Mouse (Mus musculus) heart, adult 9 months (tissue): ENCODE results near the gene Phf11c.
"Not testable (repeated sequence)": the region's sequence is repeated elsewhere in the genome, so short reads cannot be mapped to it uniquely, and the experiment has no call there.

Source experiments
- DNase-seq, 2 experiments: peaks; one replicate each; pipeline ENCODE4 v3.0.0; 2022; ENCODE audit warnings: low spot score in 2 of 2

Gene Phf11c

GRCm38 (mm10) chr14:59395281-59395680, at the start of gene Phf11c:
TSS of gene Phf11c (minus strand) at chr14:59395381.
- DNase-seq: no peak

- no peak for DNase-seq
Observed at GRCm38 (mm10) chr14:59441472-59441805, 46.3 kb upstream of the Phf11c start.

DNA sequence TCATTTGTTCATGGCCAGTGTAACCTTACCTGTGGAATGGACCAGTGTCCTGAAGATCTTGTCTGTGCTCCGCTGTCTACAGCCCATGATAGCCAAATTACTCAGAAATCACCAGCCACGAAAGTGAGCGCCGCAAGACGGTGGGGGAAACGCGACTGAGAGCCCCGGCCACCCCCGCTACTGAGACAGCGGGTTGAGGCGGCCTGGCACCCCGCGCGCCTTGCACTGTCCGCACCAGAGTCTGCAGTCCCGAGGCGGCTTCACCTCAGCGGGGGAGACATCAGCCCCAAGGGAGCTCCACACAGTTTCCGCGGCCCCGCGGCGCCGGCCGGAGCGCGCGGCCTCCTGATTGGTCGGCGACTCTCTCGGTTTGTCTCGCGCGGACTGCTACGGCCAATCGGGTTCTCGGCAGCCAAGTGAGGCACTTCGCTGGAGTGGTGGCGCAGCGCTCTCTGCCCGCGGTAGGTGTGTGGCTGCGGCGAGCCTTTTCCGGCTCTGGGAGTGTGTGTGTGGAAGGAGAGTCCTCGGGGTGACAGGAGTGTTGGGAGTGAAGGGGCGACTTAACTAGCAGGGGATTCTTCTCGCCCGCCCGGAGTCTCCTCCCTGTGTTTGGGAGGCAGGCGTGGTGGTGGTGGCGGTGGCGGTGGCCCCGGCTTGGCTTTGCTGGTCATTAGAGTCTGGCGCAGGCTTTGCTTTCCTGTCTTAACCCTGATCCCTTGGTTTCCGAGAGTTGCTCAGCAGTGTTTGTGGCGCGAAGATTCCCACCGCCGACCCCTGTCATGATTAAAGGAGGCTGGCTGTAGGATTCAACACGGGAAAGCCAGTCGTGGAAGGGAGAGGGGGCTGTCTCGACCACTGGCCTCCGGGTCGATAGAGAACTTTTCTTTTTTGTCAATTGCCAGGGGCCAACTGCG, 45.6 kb upstream of the Phf11c start, which contains the start of the genes Setdb2 and Cab39l:
TSS of gene Setdb2 (minus strand) at position 327 of the 914 bp plus-strand sequence.
TSS of gene Cab39l (plus strand) at position 415 of the 914 bp plus-strand sequence.
- peak; percentile 96 for DNase-seq

- DNase-seq: peak in 1 of 2 experiments; percentile 17
Observed at GRCm38 (mm10) chr14:59440039-59440438, 44.9 kb upstream of the Phf11c start.

GRCm38 (mm10) chr14:59438505-59438904, 43.3 kb upstream of the Phf11c start:
- peak in 1 of 2 experiments; percentile 9 for DNase-seq

DNA sequence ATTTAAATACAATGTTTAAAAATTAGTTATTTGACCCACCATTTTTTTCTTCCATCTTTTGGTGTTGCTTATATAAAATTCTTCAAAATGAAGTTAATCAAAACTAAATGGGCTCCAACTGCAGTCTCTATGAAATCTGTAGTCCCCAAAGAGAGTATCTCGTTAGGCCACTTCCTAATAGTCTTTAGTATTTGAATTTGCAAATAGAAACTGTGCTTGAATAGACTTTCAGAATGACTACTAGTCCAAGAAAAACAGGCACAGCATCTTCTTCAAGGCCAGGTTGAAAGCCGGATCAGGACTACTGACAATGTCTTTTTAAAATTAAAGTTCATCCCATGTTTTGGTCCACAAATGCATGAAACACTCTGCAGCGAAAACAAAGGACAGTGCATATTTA, 42.2 kb upstream of the Phf11c start:
- no peak for DNase-seq

DNA sequence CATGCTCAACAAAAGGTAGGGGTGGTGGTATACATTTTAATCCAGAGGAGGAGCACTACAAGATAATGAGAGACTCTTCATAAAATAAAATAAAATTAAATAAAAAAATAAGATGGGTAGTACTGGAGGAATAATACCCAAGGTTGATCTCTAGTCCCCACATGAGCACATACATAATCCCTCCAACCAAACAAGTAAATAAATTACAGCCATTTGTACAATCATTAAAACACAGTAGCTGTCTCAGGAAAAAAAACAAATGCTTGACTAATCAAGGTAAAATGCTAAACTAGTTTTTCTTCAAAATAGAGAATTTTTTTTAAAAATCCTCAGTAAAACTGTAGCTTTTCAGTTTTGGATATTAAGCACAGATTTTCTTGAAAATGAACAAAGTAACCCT, 40.0 kb upstream of the Phf11c start:
- DNase-seq: no peak

GRCm38 (mm10) chr14:59433902-59434301, 38.7 kb upstream of the Phf11c start:
- no peak for DNase-seq

- DNase-seq: no peak
Observed at GRCm38 (mm10) chr14:59430556-59430955, 35.4 kb upstream of the Phf11c start.

GRCm38 (mm10) chr14:59422912-59423663, 27.9 kb upstream of the Phf11c start:
- no peak for DNase-seq

DNA sequence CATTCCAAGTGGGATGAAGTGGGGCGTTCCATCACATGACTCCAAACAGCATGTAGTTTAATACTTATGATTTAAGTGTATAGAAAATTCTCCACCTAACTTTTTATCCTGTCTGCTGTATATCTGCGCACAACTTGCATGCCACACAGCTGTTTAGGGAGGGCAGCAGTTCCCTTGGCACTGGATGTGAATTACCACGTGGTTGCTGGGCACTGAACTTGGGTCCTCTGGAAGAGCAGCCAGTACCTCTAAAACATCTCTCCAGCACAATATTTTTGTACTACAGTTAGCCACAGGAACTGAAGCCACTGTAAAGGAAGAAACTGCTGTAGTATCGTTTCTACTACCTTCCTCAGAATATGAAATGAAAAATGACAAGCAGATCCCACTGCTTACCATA, 23.0 kb upstream of the Phf11c start:
- DNase-seq: peak; percentile 6 to 26

DNA sequence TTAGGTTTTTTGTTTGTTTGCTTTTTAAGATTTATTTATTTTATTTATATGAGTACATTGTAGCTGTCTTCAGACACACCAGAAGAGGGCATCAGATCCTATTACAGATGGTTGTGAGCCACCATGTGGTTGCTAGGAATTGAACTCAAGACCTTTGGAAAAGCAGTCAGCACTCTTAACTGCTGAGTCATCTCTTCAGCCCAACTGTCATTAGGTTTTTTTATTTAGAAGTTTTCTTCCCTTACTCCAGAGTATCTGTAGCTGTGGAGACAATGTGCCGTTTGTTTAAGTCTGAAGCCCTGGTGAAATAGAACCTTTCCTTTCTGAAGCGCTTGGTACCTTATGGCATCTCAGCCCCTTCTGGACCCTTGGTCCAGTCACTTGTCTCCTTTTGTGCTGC, 19.8 kb upstream of the Phf11c start:
- not testable (repeated sequence) for DNase-seq

DNA sequence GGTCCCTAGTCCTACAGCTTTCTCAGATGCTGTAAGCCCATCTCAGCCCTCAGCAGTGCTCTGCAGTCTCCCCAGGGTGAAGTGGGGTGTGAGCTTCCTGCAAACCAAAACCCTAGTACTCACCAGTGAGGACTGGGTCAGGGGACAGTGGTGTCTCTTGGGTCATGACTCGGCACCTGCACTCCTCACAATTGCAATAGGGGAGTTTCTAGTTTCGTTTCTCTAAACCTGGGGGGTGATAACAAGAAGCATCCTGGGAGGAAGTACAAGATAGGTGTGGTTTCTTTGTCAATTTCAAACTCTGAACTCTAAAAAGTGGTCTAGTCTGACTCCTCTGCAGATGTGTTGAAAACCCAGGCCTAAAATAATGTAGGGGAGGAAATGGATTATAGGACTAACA, 1.8 kb upstream of the Phf11c start:
- peak; percentile 2 to 26 for DNase-seq

DNA sequence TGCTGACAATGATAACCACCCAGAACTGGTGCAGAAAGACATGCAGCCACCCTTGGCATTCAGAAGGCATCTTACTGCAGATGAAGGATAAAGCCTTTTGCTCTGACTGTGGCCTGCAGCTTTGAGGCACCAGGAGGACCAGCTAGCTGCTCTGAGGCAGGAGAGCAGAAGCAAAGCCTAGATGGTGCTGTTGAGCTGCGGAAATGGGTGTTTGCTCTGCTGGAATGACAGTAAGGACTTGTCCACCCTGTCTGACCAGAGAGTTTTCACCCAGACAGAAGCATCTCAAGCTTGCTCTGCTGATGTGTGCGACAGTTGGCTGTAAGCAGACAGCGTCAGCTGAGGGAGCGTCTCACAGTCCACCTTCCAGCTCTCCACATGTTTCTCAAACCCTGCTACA, 5.0 kb downstream of the Phf11c start:
- DNase-seq: peak; percentile 3 to 14

DNA sequence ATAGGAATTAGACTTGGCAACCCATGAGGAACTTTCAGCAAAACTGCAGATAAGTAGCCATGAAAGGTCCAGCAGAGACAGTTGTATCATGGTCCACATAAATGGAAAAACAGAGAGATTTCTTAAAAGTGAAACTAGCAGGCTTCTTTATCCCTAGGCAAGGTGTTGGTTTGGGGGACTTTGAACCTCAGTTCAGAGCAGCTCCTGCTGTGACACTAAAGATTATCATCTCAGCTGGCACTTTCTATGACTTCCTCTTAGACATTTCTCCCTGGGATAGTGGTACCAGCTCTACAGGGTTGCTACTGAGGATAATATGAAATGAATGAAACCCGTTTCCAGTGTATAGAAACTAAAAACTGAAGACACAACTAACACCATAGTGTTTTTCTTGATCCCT, 5.6 kb downstream of the Phf11c start:
- no peak for DNase-seq

DNA sequence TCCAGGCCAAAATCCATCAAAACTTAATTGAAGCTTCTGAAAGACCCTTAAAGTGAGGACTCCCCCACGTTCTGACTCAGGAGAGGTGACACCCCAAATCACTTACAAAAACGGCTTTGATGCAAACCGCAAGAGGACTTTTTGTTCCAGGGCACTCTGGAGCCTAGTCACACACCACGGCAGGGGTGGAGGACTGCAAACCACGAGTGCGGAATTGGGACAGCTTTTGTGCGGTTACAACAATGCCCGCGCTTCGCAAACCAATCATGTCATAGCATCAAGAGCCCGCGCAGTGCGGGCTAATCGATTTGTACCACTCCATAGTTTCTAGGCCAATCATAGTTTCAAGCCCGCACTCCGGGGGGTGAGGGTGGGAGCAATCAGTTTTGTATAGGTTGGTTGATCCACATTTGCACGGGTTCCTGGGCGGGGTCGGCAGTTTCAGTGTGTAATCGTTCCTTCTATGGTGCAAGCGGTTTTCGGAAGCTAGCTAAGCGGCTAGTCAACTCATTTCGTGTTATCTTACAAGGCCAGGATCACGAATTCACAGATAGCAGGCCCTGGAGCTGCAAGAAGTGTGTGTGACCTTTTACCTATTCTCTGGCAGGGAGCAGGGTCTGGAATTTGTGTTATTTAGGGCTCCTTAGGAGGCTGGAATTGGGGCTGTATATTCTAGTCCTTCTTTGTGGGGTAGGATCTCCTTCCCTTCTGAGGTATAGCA, 24.7 kb downstream of the Phf11c start:
- DNase-seq: no peak

DNA sequence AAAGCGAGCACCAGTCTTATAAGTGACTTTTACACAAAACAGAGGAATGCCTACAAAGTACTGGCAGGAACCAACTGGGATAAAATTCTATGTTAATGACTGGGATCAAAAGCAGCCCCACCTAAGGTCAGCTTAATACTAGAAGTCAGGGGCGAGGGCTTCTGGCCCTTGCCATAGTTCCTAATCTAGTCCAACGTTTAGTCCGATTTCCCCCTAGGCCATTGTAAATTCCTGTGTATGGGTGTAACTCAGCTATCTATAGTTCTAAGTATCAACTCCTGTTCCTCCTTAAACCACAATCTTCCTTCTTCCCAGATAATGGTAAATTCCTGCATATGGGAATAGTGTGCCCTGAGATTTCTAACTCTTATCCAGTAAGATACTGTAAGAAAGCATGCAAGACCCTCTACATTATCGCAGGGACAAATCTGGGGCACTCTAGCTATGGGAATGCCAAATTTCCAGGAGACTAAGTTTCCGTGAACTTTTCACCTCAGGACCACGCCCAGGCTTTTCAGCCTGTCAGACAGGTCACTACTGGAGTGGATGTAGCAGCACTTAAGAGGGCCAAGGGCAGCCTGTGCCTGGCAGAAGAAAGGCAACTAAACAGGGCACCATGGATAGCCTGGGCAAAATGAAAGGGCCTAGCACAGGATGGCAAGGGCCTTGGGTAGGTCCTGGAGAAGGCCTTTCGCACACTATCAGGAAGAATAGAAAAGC, 28.6 kb downstream of the Phf11c start:
- no peak for DNase-seq

DNA sequence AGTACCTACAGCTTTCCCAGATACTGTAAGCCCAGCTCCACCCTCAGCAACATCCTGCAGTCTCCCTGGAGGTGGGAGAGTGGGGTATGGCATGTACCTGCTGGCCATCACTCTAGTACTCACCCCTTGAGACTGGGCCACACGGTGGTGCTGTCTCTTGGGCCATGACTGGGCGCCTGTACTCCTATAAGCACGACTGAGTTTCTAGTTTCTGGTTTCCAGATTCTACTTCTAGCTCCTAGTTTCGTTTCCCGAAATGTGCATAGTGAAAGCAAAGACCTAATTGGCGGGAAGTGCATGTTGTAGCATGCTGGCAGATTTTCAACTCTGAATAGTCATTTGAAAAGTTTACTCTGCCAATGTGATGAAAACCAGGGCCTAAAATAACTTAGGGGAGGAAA, 29.9 kb downstream of the Phf11c start, which contains the start of gene Phf11d:
TSS of gene Phf11d (minus strand) at position 227 of the 401 bp plus-strand sequence.
- DNase-seq: peak; percentile 85 to 91

- DNase-seq: peak; percentile 26 to 55
Observed at GRCm38 (mm10) chr14:59341189-59341588, 54.0 kb downstream of the Phf11c start, which contains the start of gene Phf11b. TSS of gene Phf11b (minus strand) at chr14:59341351.

GRCm38 (mm10) chr14:59339541-59339940, 55.6 kb downstream of the Phf11c start:
- DNase-seq: no peak

DNA sequence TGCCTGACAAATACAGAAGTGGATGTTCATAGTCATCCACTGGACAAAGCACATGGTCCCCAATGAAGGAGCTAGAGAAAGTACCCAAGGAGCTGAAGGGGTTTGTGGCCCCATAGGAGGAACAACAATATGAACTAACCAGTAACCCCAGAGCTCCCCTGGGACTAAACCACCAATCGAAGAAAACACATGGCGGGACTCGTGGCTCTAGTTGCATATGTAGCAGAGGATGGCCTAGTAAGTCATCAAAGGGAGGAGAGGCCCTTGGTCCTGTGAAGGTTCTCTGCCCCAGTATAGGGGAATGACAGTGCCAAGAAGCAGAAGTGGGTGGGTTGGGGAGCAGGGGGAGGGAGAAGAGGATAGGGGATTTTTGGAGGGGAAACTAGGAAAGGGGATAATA, 59.1 kb downstream of the Phf11c start:
- not testable (repeated sequence) for DNase-seq
